Mouse (Mus musculus) layer of hippocampus, postnatal 14 days (tissue): ENCODE results near the gene Fam107b. TPM values are rescaled to one million over a fixed set of nuclear protein-coding genes. Genes with fewer than 3 reads are reported as not detected.

Experiments used
- total RNA-seq, 2 experiments: library from RNA; stranded (reverse); gene quantifications; 2 replicates each; pipeline ENCODE4 v1.2.3; 2021

Fam107b gene
- total RNA-seq, 2 experiments from 2014 or later: 24.5 to 26.5 TPM

Other genes starting within 250 kb of the Fam107b start
- 1 to 10 TPM; 7.5 to 9.7 TPM for gene Rpp38, start 237.8 kb upstream of the Fam107b start, total RNA-seq
- gene Acbd7, start 234.3 kb upstream of the Fam107b start, total RNA-seq: 1 to 10 TPM; 1.6 to 1.9 TPM
- gene Olah, start 173.3 kb upstream of the Fam107b start, total RNA-seq: not detected
- gene Meig1, start 147.8 kb upstream of the Fam107b start, total RNA-seq: 1 to 10 TPM; 5.5 to 5.9 TPM
- gene Dclre1c, start 146.4 kb upstream of the Fam107b start, total RNA-seq: 10 to 100 TPM in 1 of 2 experiments, 1 to 10 TPM in 1; 9.8 to 12.9 TPM
- 1 to 10 TPM; 3.2 to 3.4 TPM for gene Suv39h2, start 95.5 kb upstream of the Fam107b start, total RNA-seq
- 1 to 10 TPM; 5.0 to 6.9 TPM for gene Gm45902, start 57.7 kb upstream of the Fam107b start, total RNA-seq
- gene Hspa14, start 57.7 kb upstream of the Fam107b start, total RNA-seq: 10 to 100 TPM; 42.3 to 47.7 TPM
- 1 to 10 TPM in 1 of 2 experiments, under 1 TPM in 1; 0.99 to 2.0 TPM for gene Cdnf, start 57.5 kb upstream of the Fam107b start, total RNA-seq